2 mouse cellular contexts compared by ENCODE assay signal in the genomic region with DNA sequence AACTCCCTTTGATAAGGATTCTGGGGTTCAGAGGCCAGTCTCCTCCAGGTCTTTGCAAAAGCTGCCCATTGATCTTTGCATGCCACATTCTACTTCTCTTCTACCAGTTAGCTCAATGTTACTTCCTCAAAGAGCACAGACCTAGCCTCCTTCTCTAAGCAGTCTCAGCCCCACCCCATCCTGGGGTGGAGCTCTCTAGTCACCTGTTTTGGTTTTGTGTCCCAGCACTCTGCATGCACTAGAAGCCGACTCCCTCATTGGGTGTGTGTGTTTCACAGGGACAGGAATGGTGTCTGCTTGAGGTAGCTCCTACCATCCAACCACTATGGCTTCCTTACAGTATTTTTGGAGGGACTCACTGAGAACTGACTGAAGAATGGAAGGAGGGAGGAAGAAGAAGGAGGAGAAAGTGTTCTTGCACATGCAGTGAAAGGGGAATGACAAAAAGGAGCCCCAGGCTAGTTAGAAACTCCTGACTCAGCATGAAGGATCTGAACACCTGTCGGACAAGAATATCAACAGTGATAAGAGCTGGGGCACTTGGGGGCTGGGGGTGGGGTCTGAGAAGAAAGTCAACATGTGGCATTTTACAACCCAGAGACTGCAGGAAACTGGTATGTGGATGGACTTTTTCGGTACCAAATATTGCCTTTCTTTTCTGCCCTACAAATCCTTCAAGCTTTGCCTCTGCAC.
TF ChIP-seq lines count a peak whose summit lies in the region.

No protein-coding gene starts in this region.

TF ChIP-seq in CH12.LX, 34 proteins besides CTCF, POLR2A, EP300 and RAD21:
- TF ChIP-seq MAFK (IDR thresholded peaks at IDR 0.05; ENCODE audit: insufficient replicate concordance, low read length) (0 out of 2 replicates have a peak, but pooled peaks have one; percentile 38), ETS1 (conservative IDR thresholded peaks at IDR 0.05; ENCODE audit: low read depth, low read length) (no peak), MAX (IDR thresholded peaks at IDR 0.05; ENCODE audit: low read length) (no peak), IRF4 (IDR thresholded peaks at IDR 0.05; ENCODE audit: low read depth, low read length) (no peak), NELFE (IDR thresholded peaks at IDR 0.05; ENCODE audit: low read depth, low read length) (no peak), USF1 (IDR thresholded peaks at IDR 0.05; ENCODE audit: low read depth, low read length) (no peak), TBP (conservative IDR thresholded peaks at IDR 0.05; ENCODE audit: low read depth, low read length) (no peak), ELF1 (IDR thresholded peaks at IDR 0.05; ENCODE audit: low read depth, low read length) (no peak)

TF ChIP-seq in MEL, 35 proteins besides CTCF, POLR2A, EP300 and RAD21:
- TF ChIP-seq MAFK (IDR thresholded peaks at IDR 0.05; ENCODE audit: borderline replicate concordance, low read depth, low read length) = no peak
- TF ChIP-seq USF1 (IDR thresholded peaks at IDR 0.05; ENCODE audit: low read depth, low read length) = no peak
- no peak for TF ChIP-seq MYB (IDR thresholded peaks at IDR 0.05; ENCODE audit: low read depth, low read length)
- TF ChIP-seq NRF1 (IDR thresholded peaks at IDR 0.05; ENCODE audit: insufficient read depth, low read depth, low read length, poor library complexity, severe bottlenecking) = no peak
- no peak for TF ChIP-seq USF2 (IDR thresholded peaks at IDR 0.05; ENCODE audit: borderline replicate concordance in 1 of 2, insufficient read depth in 1 of 2, low read depth in 1 of 2, low read length in 2 of 2)
- no peak for TF ChIP-seq KAT2A (conservative IDR thresholded peaks at IDR 0.05; ENCODE audit: low read depth, low read length)
- no peak for TF ChIP-seq ELF1 (IDR thresholded peaks at IDR 0.05; ENCODE audit: low read depth, low read length)
- no peak for TF ChIP-seq ZNF384 (IDR thresholded peaks at IDR 0.05; ENCODE audit: low read depth, low read length)
- TF ChIP-seq HCFC1 (IDR thresholded peaks at IDR 0.05; ENCODE audit: low read depth, low read length) = no peak
- TF ChIP-seq TAL1 (IDR thresholded peaks at IDR 0.05; ENCODE audit: low read length) = no peak
- no peak for TF ChIP-seq POLR2AphosphoS5 (IDR thresholded peaks at IDR 0.05; ENCODE audit: borderline replicate concordance, low read depth, low read length)
- TF ChIP-seq E2F4 (IDR thresholded peaks at IDR 0.05; ENCODE audit: borderline replicate concordance, low read depth, low read length) = no peak
